Mouse (Mus musculus) kidney, postnatal 14 days (tissue): ENCODE measurements around the gene Hoxa3.

ENCODE experiments used
- DNase-seq: peaks from one replicate; pipeline ENCODE4 v3.0.0; 2022; ENCODE audit warnings: mixed read lengths

Gene Hoxa3

GRCm38 (mm10) chr6:52165441-52166370, 47.4 kb downstream of the Hoxa3 start:
- peak; percentile 56 for DNase-seq

GRCm38 (mm10) chr6:52164626-52165440, 48.3 kb downstream of the Hoxa3 start, which contains the start of gene Hoxa2:
Gene Hoxa2, minus strand, starts transcription at chr6:52164831.
- DNase-seq, result peak; percentile 48

GRCm38 (mm10) chr6:52164051-52164625, 49.0 kb downstream of the Hoxa3 start:
- peak; percentile 49 for DNase-seq

- DNase-seq, result peak; percentile 27
Observed at GRCm38 (mm10) chr6:52163366-52164031, 49.6 kb downstream of the Hoxa3 start.

GRCm38 (mm10) chr6:52162611-52163365, 50.3 kb downstream of the Hoxa3 start:
- DNase-seq, result no peak

GRCm38 (mm10) chr6:52162093-52162380, 51.1 kb downstream of the Hoxa3 start:
- DNase-seq, result peak; percentile 44

- DNase-seq, result no peak
Observed at GRCm38 (mm10) chr6:52161336-52162092, 51.6 kb downstream of the Hoxa3 start.

GRCm38 (mm10) chr6:52160511-52161335, 52.4 kb downstream of the Hoxa3 start:
- DNase-seq, result peak; percentile 82

- peak; percentile 53 for DNase-seq
Observed at GRCm38 (mm10) chr6:52159979-52160378, 53.2 kb downstream of the Hoxa3 start.

GRCm38 (mm10) chr6:52159164-52159761, 53.9 kb downstream of the Hoxa3 start:
- peak; percentile 61 for DNase-seq

- DNase-seq, result peak; percentile 93
Observed at GRCm38 (mm10) chr6:52158276-52159051, 54.7 kb downstream of the Hoxa3 start, which contains the start of gene Hoxa1. Gene Hoxa1, minus strand, starts transcription at chr6:52158317.

GRCm38 (mm10) chr6:52157466-52158275, 55.5 kb downstream of the Hoxa3 start:
- DNase-seq, result no peak

GRCm38 (mm10) chr6:52156551-52157200, 56.5 kb downstream of the Hoxa3 start:
- DNase-seq, result no peak

- DNase-seq, result no peak
Observed at GRCm38 (mm10) chr6:52155471-52155870, 57.7 kb downstream of the Hoxa3 start.

- DNase-seq, result no peak
Observed at GRCm38 (mm10) chr6:52154044-52154443, 59.1 kb downstream of the Hoxa3 start.

- DNase-seq, result no peak
Observed at GRCm38 (mm10) chr6:52153270-52153669, 59.9 kb downstream of the Hoxa3 start.
